Comparison of ENCODE assay signal across 9 mouse cellular contexts in genomic region chr11:58801558-58802228, GRCm38 (mm10). TPM values are rescaled to one million over a fixed set of nuclear protein-coding genes. Genes with fewer than 3 reads are reported as not detected.
DNase-seq lines count a peak whose midpoint lies in the region; TF ChIP-seq lines count a peak whose summit lies in the region.
"Had no signal": no experiment of that assay in that cellular context is flagged by ENCODE, and none has a peak within 500 bp of the region (broad histone marks: within the 10 kb centered on the region; RNA-seq: fewer than 3 reads in every experiment).

TSS of gene Fam183b (minus strand) at chr11:58801960.

- peak within 1 kb of the TSS; percentile 79 for H3K27ac ChIP-seq in layer of hippocampus, adult 2 months

- H3K4me3 ChIP-seq in layer of hippocampus, adult 2 months = peak within 1 kb of the TSS; percentile 22; the same call in 1 of the 2 replicates

- DNase-seq in ovary, adult 18-20 months (ENCODE audit: low spot score) = peak; percentile 26
- no peak for DNase-seq in ovary, postnatal 10 days (ENCODE audit: low spot score)
- peak; percentile 84 to 88 for DNase-seq in cerebellum, postnatal 10 days
- peak; percentile 7 for DNase-seq in forelimb bud, embryonic 11.5 days (ENCODE audit: low read depth, low spot score)
- DNase-seq in layer of hippocampus, adult 2 months (ENCODE audit: low spot score in 2 of 2) = peak; percentile 22 to 38
- DNase-seq in retina, adult 2 months (ENCODE audit: low read depth, low spot score) = peak; percentile 6
- DNase-seq in urinary bladder, postnatal 25 days (ENCODE audit: low spot score) = no peak
- no peak for DNase-seq in kidney, postnatal 36 days

- no peak for TF ChIP-seq CTCF in layer of hippocampus, adult 2 months (conservative IDR thresholded peaks at IDR 0.05)

RNA-seq across cellular contexts. Expression of gene Fam183b, which starts in this region (rescaled TPM):
- 1 to 10 TPM; 6.3 to 7.5 TPM for total RNA-seq in layer of hippocampus, adult 2 months (2021)
- total RNA-seq: neutrophil, adult 5-6 weeks had no signal

Comparison
In these comparisons a context has a peak if more than half of its experiments do, and no peak if none do; other contexts are left out.
1. DNase-seq: peak in ovary, adult 18-20 months (single experiment), cerebellum, postnatal 10 days (2 of 2), forelimb bud, embryonic 11.5 days (single experiment), layer of hippocampus, adult 2 months (2 of 2) and retina, adult 2 months (single experiment); none in ovary, postnatal 10 days (single experiment), urinary bladder, postnatal 25 days (single experiment) and kidney, postnatal 36 days (0 of 2).